Mouse (Mus musculus): ENCODE measurements around the gene Tcerg1l. TPM values are rescaled to one million over a fixed set of nuclear protein-coding genes. Genes with fewer than 3 reads are reported as not detected.

Gene Tcerg1l
- polyA plus RNA-seq, 2 experiments: 1.2 TPM

GRCm38 (mm10) chr7:138337946-138338345 is 59.6 kb downstream of the Tcerg1l start:
- ATAC-seq (ENCODE audit: low FRiP score, low read depth): no peak
- Histone ChIP-seq H3K4me2 (replicated peaks; ENCODE audit: low read depth, low read length, severe bottlenecking) (no peak overlapping the region), H3K4me1 (ENCODE audit: control insufficient read depth, insufficient read depth, low read length) (no peaks in the 10 kb centered on the region), H3K4me3 (replicated peaks; ENCODE audit: low read length) (no peak overlapping the region), H3K9me3 (ENCODE audit: control insufficient read depth, low read length) (no peaks in the 10 kb centered on the region), H3K27me3 (ENCODE audit: control insufficient read depth, insufficient read depth, low read length) (no peaks in the 10 kb centered on the region), H3K36me3 (ENCODE audit: control insufficient read depth, insufficient read depth, low read length) (no peaks in the 10 kb centered on the region), H3K9ac (ENCODE audit: low read depth, low read length, severe bottlenecking) (no peak overlapping the region), H3K27ac (replicated peaks; ENCODE audit: low read depth, low read length) (no peak overlapping the region)
- TF ChIP-seq POLR2A (IDR thresholded peaks at IDR 0.05; ENCODE audit: borderline replicate concordance, extremely low read depth, insufficient read depth, insufficient read length): no peak
- no peak for DNase-seq (ENCODE audit: low spot score)
- WGBS: 43% methylated on average over 5 of the region's 5 CpGs

GRCm38 (mm10) chr7:138332504-138333168 is 64.9 kb downstream of the Tcerg1l start:
- no peaks in the 10 kb centered on the region for H3K27me3 ChIP-seq (ENCODE audit: control insufficient read depth, insufficient read depth, low read length)
- ATAC-seq (ENCODE audit: low FRiP score, low read depth) (no peak), DNase-seq (ENCODE audit: low spot score) (no peak)
- H3K4me3 ChIP-seq (replicated peaks; ENCODE audit: low read length): no peak overlapping the region
- 78% methylated on average over 4 of the region's 4 CpGs for WGBS
- H3K4me1 ChIP-seq (ENCODE audit: control insufficient read depth, insufficient read depth, low read length): no peaks in the 10 kb centered on the region
- no peak for TF ChIP-seq POLR2A (IDR thresholded peaks at IDR 0.05; ENCODE audit: borderline replicate concordance, extremely low read depth, insufficient read depth, insufficient read length)
- no peak overlapping the region for H3K4me2 ChIP-seq (replicated peaks; ENCODE audit: low read depth, low read length, severe bottlenecking)
- H3K27ac ChIP-seq (replicated peaks; ENCODE audit: low read depth, low read length): no peak overlapping the region
- H3K9ac ChIP-seq (ENCODE audit: low read depth, low read length, severe bottlenecking): no peak overlapping the region
- no peaks in the 10 kb centered on the region for H3K36me3 ChIP-seq (ENCODE audit: control insufficient read depth, insufficient read depth, low read length)
- H3K9me3 ChIP-seq (ENCODE audit: control insufficient read depth, low read length): no peaks in the 10 kb centered on the region

GRCm38 (mm10) chr7:138331266-138331665 is 66.3 kb downstream of the Tcerg1l start:
- WGBS: 69% methylated on average over 3 of the region's 3 CpGs
- H3K36me3 ChIP-seq (ENCODE audit: control insufficient read depth, insufficient read depth, low read length): no peaks in the 10 kb centered on the region
- no peak overlapping the region for H3K4me2 ChIP-seq (replicated peaks; ENCODE audit: low read depth, low read length, severe bottlenecking)
- H3K4me1 ChIP-seq (ENCODE audit: control insufficient read depth, insufficient read depth, low read length): no peaks in the 10 kb centered on the region
- ATAC-seq (ENCODE audit: low FRiP score, low read depth): no peak
- H3K9me3 ChIP-seq (ENCODE audit: control insufficient read depth, low read length): no peaks in the 10 kb centered on the region
- no peak for DNase-seq (ENCODE audit: low spot score)
- no peaks in the 10 kb centered on the region for H3K27me3 ChIP-seq (ENCODE audit: control insufficient read depth, insufficient read depth, low read length)
- H3K27ac ChIP-seq (replicated peaks; ENCODE audit: low read depth, low read length): no peak overlapping the region
- no peak for TF ChIP-seq POLR2A (IDR thresholded peaks at IDR 0.05; ENCODE audit: borderline replicate concordance, extremely low read depth, insufficient read depth, insufficient read length)
- no peak overlapping the region for H3K4me3 ChIP-seq (replicated peaks; ENCODE audit: low read length)
- H3K9ac ChIP-seq (ENCODE audit: low read depth, low read length, severe bottlenecking): no peak overlapping the region

GRCm38 (mm10) chr7:138328637-138329036 is 68.9 kb downstream of the Tcerg1l start:
- H3K9me3 ChIP-seq (ENCODE audit: control insufficient read depth, low read length): no peaks in the 10 kb centered on the region
- DNase-seq (ENCODE audit: low spot score) (no peak), ATAC-seq (ENCODE audit: low FRiP score, low read depth) (no peak)
- H3K4me2 ChIP-seq (replicated peaks; ENCODE audit: low read depth, low read length, severe bottlenecking): no peak overlapping the region
- 59% methylated on average over 6 of the region's 6 CpGs for WGBS
- H3K4me1 ChIP-seq (ENCODE audit: control insufficient read depth, insufficient read depth, low read length): no peaks in the 10 kb centered on the region
- TF ChIP-seq POLR2A (IDR thresholded peaks at IDR 0.05; ENCODE audit: borderline replicate concordance, extremely low read depth, insufficient read depth, insufficient read length): no peak
- H3K9ac ChIP-seq (ENCODE audit: low read depth, low read length, severe bottlenecking): no peak overlapping the region
- no peaks in the 10 kb centered on the region for H3K27me3 ChIP-seq (ENCODE audit: control insufficient read depth, insufficient read depth, low read length)
- H3K27ac ChIP-seq (replicated peaks; ENCODE audit: low read depth, low read length): no peak overlapping the region
- no peak overlapping the region for H3K4me3 ChIP-seq (replicated peaks; ENCODE audit: low read length)
- H3K36me3 ChIP-seq (ENCODE audit: control insufficient read depth, insufficient read depth, low read length): no peaks in the 10 kb centered on the region

GRCm38 (mm10) chr7:138326760-138327159 is 70.8 kb downstream of the Tcerg1l start:
- H3K4me3 ChIP-seq (replicated peaks; ENCODE audit: low read length): no peak overlapping the region
- DNase-seq (ENCODE audit: low spot score): no peak
- H3K27me3 ChIP-seq (ENCODE audit: control insufficient read depth, insufficient read depth, low read length): no peaks in the 10 kb centered on the region
- TF ChIP-seq POLR2A (IDR thresholded peaks at IDR 0.05; ENCODE audit: borderline replicate concordance, extremely low read depth, insufficient read depth, insufficient read length): no peak
- no peaks in the 10 kb centered on the region for H3K9me3 ChIP-seq (ENCODE audit: control insufficient read depth, low read length)
- no peak overlapping the region for H3K4me2 ChIP-seq (replicated peaks; ENCODE audit: low read depth, low read length, severe bottlenecking)
- H3K4me1 ChIP-seq (ENCODE audit: control insufficient read depth, insufficient read depth, low read length): no peaks in the 10 kb centered on the region
- no peak for ATAC-seq (ENCODE audit: low FRiP score, low read depth)
- no peaks in the 10 kb centered on the region for H3K36me3 ChIP-seq (ENCODE audit: control insufficient read depth, insufficient read depth, low read length)
- no peak overlapping the region for H3K27ac ChIP-seq (replicated peaks; ENCODE audit: low read depth, low read length)
- 49% methylated on average over 3 of the region's 3 CpGs for WGBS
- H3K9ac ChIP-seq (ENCODE audit: low read depth, low read length, severe bottlenecking): no peak overlapping the region
